Mouse (Mus musculus) liver, adult 2 months (tissue): ENCODE measurements at regions not wholly inside any gene's neighbourhood (a gene's known extent, or its start where the extent isn't known, plus 50 kb on each side); places are given as distances from the start of the nearest gene placed in this dataset.
A peak's percentile ranks its signal among the peaks of the same experiment; 100 is the strongest.

Experiments used
- DNase-seq: peaks from one replicate; pipeline ENCODE4 v3.0.0-alpha.2; 2011; ENCODE audit warnings: low read depth, low spot score; ENCODE audit errors: extremely low read depth
- H3K27ac ChIP-seq: fragments of 200-500 bp; replicated peaks from 2 replicates; pipeline ENCODE4 v1.5.1; 2012; ENCODE audit warnings: low read depth, mild to moderate bottlenecking, control low read depth, inconsistent platforms, low read length; ENCODE audit not compliant: insufficient read depth
- H3K27me3 ChIP-seq: fragments of 200-500 bp; 2 replicates; pipeline ENCODE4 v1.6.1; 2012; ENCODE audit warnings: mild to moderate bottlenecking, moderate library complexity, low read length, inconsistent platforms; ENCODE audit not compliant: control insufficient read depth, insufficient read depth
- H3K36me3 ChIP-seq: fragments of 200-500 bp; 2 replicates; pipeline ENCODE4 v1.6.1; 2012; ENCODE audit warnings: low read length, inconsistent platforms; ENCODE audit not compliant: control insufficient read depth, insufficient read depth
- H3K4me1 ChIP-seq: fragments of 200-500 bp; 2 replicates; pipeline ENCODE4 v1.6.1; 2011; ENCODE audit warnings: low read length; ENCODE audit not compliant: control insufficient read depth, insufficient read depth
- H3K4me3 ChIP-seq: fragments of 200-500 bp; 2 replicates; pipeline ENCODE4 v1.5.1; 2011; ENCODE audit warnings: low read depth, mild to moderate bottlenecking, control low read depth, low read length, moderate library complexity; ENCODE audit not compliant: insufficient read depth
- H3K79me2 ChIP-seq: fragments of 200-500 bp; 2 replicates; pipeline ENCODE4 v1.6.1; 2012; ENCODE audit warnings: inconsistent platforms, mild to moderate bottlenecking, low read length, moderate library complexity; ENCODE audit not compliant: control insufficient read depth, insufficient read depth
- H3K9ac ChIP-seq: fragments of 200-500 bp; 2 replicates; pipeline ENCODE4 v1.6.1; 2012; ENCODE audit warnings: low read depth, mild to moderate bottlenecking, control low read depth, inconsistent platforms, low read length
- CTCF ChIP-seq: fragments of 200-500 bp; IDR thresholded peaks from 2 replicates; pipeline ENCODE4 v1.5.1; 2011; ENCODE audit warnings: low read depth, low read length, control low read depth
- POLR2A ChIP-seq: fragments of 200-500 bp; IDR thresholded peaks from 2 replicates; pipeline ENCODE4 v1.6.1; 2011; ENCODE audit warnings: low read length, control low read depth; ENCODE audit not compliant: insufficient read depth; ENCODE audit errors: extremely low read depth
- WGBS: fragments of 180-500 bp; shearing (Covaris S2); methylation state at CpG from one replicate; pipeline ENCODE4 v1.1.7; 2018; 5-methylcytosine and 5-hydroxymethylcytosine counted together

- Histone ChIP-seq H3K36me3 (no peaks in the 10 kb centered on the region), H3K9ac (no peak overlapping the region), H3K79me2 (no peaks in the 10 kb centered on the region), H3K27me3 (no peaks in the 10 kb centered on the region), H3K27ac (no peak overlapping the region), H3K4me1 (peaks cover 2% of the 10 kb centered on the region; the same call in 1 of the 2 replicates), H3K4me3 (no peak overlapping the region)
- WGBS = 44% methylated on average over 16 of the region's 16 CpGs
- DNase-seq = no peak
- TF ChIP-seq POLR2A = no peak
- no peak for TF ChIP-seq CTCF
Observed at GRCm38 (mm10) chr2:169493609-169494275, 93.8 kb downstream of the Gm11011 start.

GRCm38 (mm10) chr2:169483934-169484333 is 103.6 kb downstream of the Gm11011 start:
- 17% methylated on average over 8 of the region's 8 CpGs for WGBS
- H3K4me3 ChIP-seq = no peak overlapping the region
- TF ChIP-seq CTCF (no peak), POLR2A (no peak)
- H3K27me3 ChIP-seq = no peaks in the 10 kb centered on the region
- H3K27ac ChIP-seq = no peak overlapping the region
- no peaks in the 10 kb centered on the region for H3K79me2 ChIP-seq
- no peaks in the 10 kb centered on the region for H3K4me1 ChIP-seq
- no peak overlapping the region for H3K9ac ChIP-seq
- DNase-seq = peak; percentile 78
- no peaks in the 10 kb centered on the region for H3K36me3 ChIP-seq

- H3K27me3 ChIP-seq = no peaks in the 10 kb centered on the region
- no peak overlapping the region for H3K9ac ChIP-seq
- H3K36me3 ChIP-seq = no peaks in the 10 kb centered on the region
- TF ChIP-seq CTCF (no peak), POLR2A (no peak)
- no peak overlapping the region for H3K27ac ChIP-seq
- no peak overlapping the region for H3K4me3 ChIP-seq
- H3K4me1 ChIP-seq = no peaks in the 10 kb centered on the region
- DNase-seq = no peak
- no peaks in the 10 kb centered on the region for H3K79me2 ChIP-seq
- WGBS = 66% methylated on average over 15 of the region's 15 CpGs
Observed at GRCm38 (mm10) chr2:169481731-169482465, 105.6 kb downstream of the Gm11011 start.

GRCm38 (mm10) chr2:169474418-169475112 is 113.0 kb downstream of the Gm11011 start:
- H3K27me3 ChIP-seq = no peaks in the 10 kb centered on the region
- TF ChIP-seq POLR2A (no peak), CTCF (no peak)
- DNase-seq = no peak

GRCm38 (mm10) chr2:169469538-169469937 is 118.0 kb downstream of the Gm11011 start:
- DNase-seq = no peak
- Histone ChIP-seq H3K79me2 (no peaks in the 10 kb centered on the region), H3K27ac (no peak overlapping the region), H3K4me1 (no peaks in the 10 kb centered on the region), H3K27me3 (no peaks in the 10 kb centered on the region), H3K9ac (no peak overlapping the region), H3K4me3 (no peak overlapping the region), H3K36me3 (no peaks in the 10 kb centered on the region)
- TF ChIP-seq POLR2A = no peak
- no peak for TF ChIP-seq CTCF
- WGBS = 93% methylated on average over 10 of the region's 10 CpGs

More at GRCm38 (mm10) chr2:169474418-169475112, 113.0 kb downstream of the Gm11011 start:
- H3K27ac ChIP-seq = no peak overlapping the region
- H3K9ac ChIP-seq = no peak overlapping the region
- H3K36me3 ChIP-seq = no peaks in the 10 kb centered on the region
- H3K79me2 ChIP-seq = no peaks in the 10 kb centered on the region
- H3K4me1 ChIP-seq = no peaks in the 10 kb centered on the region
- 76% methylated on average over 9 of the region's 9 CpGs for WGBS
- no peak overlapping the region for H3K4me3 ChIP-seq
